In genomic region chr10:52233301-52233968, GRCm38 (mm10) we compare ENCODE assay signal across 8 mouse cellular contexts. TPM values are rescaled to one million over a fixed set of nuclear protein-coding genes. Genes with fewer than 3 reads are reported as not detected.
DNase-seq lines count a peak whose midpoint lies in the region; ATAC-seq and TF ChIP-seq lines count a peak whose summit lies in the region.

Dcbld1 (plus strand) TSS chr10:52233619.

- peak within 1 kb of the TSS; percentile 88 for H3K9ac ChIP-seq in hindbrain, embryonic 15.5 days

- peaks cover 13% of the 10 kb centered on the region for H3K4me1 ChIP-seq in hindbrain, embryonic 15.5 days (replicated peaks)

- H3K9me3 ChIP-seq in hindbrain, embryonic 15.5 days: no peaks in the 10 kb centered on the region

- DNase-seq in R1 (ENCODE audit: low read depth, low spot score): peak; percentile 76
- DNase-seq in cerebellum, postnatal 14 days: peak; percentile 84 to 87
- peak; percentile 37 for DNase-seq in gastrocnemius, adult 18-20 months (ENCODE audit: low spot score)
- DNase-seq in left cerebral cortex, adult 2 months (ENCODE audit: extremely low spot score in 1 of 2, low spot score in 2 of 2): peak; percentile 32 to 34
- peak; percentile 72 to 79 for DNase-seq in lung, postnatal 4 days
- peak; percentile 37 for DNase-seq in right cerebral cortex, adult 18-20 months
- peak; percentile 49 for DNase-seq in urinary bladder, adult 2 months (ENCODE audit: low spot score)

- peak; percentile 94 for ATAC-seq in hindbrain, embryonic 15.5 days (ENCODE audit: low FRiP score, low read depth)

- H3K36me3 ChIP-seq in hindbrain, embryonic 15.5 days: no peaks in the 10 kb centered on the region

- intact Hi-C loops in left cerebral cortex, adult 2 months (cut with DNase I): loop anchor here (2.0 kb wide), 2 partner anchors 97 to 151 kb away; no protein-coding TSS in a partner anchor

- WGBS in hindbrain, embryonic 15.5 days: under 1% methylated on average over 53 of the region's 60 CpGs

- peak within 1 kb of the TSS; percentile 77 for H3K4me3 ChIP-seq in hindbrain, embryonic 15.5 days
- peak within 1 kb of the TSS; percentile 64 for H3K4me3 ChIP-seq in left cerebral cortex, adult 2 months

- H3K27ac ChIP-seq in hindbrain, embryonic 15.5 days (replicated peaks): peak within 1 kb of the TSS; percentile 76
- H3K27ac ChIP-seq in left cerebral cortex, adult 2 months: peak within 1 kb of the TSS; percentile 58; the same call in 1 of the 2 replicates

- H3K27me3 ChIP-seq in hindbrain, embryonic 15.5 days: no peaks in the 10 kb centered on the region

- TF ChIP-seq CTCF in left cerebral cortex, adult 2 months (IDR thresholded peaks at IDR 0.05): no peak; the same call in 1 of the 2 replicates

- H3K4me2 ChIP-seq in hindbrain, embryonic 15.5 days: peak within 1 kb of the TSS; percentile 80

RNA-seq across cellular contexts. Expression of gene Dcbld1, which starts in this region (rescaled TPM):
- total RNA-seq in gastrocnemius, adult 18-20 months (2021): 1 to 10 TPM; 1.3 to 1.7 TPM
- 20.0 and 22.2 TPM in 2 replicates for polyA plus RNA-seq in hindbrain, embryonic 15.5 days (2015; fragmentation: Nextera tagmentation; extraction: Ambion mirVana)
- 1 to 10 TPM; 5.1 to 5.7 TPM for total RNA-seq in left cerebral cortex, adult 2 months (2021)
- polyA plus RNA-seq in urinary bladder, adult 2 months (2012; rRNA removed): 5.3 and 5.4 TPM in 2 replicates

Comparison
In these comparisons a context has a peak if more than half of its experiments do, and no peak if none do; other contexts are left out.
1. Peak in every context shown above with its lines: DNase-seq, ATAC-seq, H3K4me3 ChIP-seq and H3K27ac ChIP-seq.
2. DNase-seq: peak in every context shown above with its lines; median percentile 86 in cerebellum, postnatal 14 days; 76 in R1; 76 in lung, postnatal 4 days; 49 in urinary bladder, adult 2 months; 37 in gastrocnemius, adult 18-20 months; 37 in right cerebral cortex, adult 18-20 months; 33 in left cerebral cortex, adult 2 months.